Mouse (Mus musculus) brain, adult 2 months (tissue): ENCODE measurements around the gene Bid.
"Not testable (repeated sequence)": the region's sequence is repeated elsewhere in the genome, so short reads cannot be mapped to it uniquely, and the experiment has no call there.

Experiments used
- DNase-seq: peaks from one replicate; pipeline ENCODE4 v3.0.0; 2011; ENCODE audit warnings: low read depth, low spot score

Bid gene

GRCm38 (mm10) chr6:120937104-120937617 is 20.5 kb upstream of the Bid start:
- DNase-seq, result no peak

- no peak for DNase-seq
Measured at GRCm38 (mm10) chr6:120934176-120934575, 17.5 kb upstream of the Bid start.

GRCm38 (mm10) chr6:120933670-120934069 is 17.0 kb upstream of the Bid start:
- DNase-seq, result no peak

- no peak for DNase-seq
Measured at GRCm38 (mm10) chr6:120932597-120932996, 15.9 kb upstream of the Bid start.

GRCm38 (mm10) chr6:120930450-120931306 is 14.0 kb upstream of the Bid start:
- DNase-seq, result no peak

- DNase-seq, result no peak
Measured at GRCm38 (mm10) chr6:120929421-120929820, 12.8 kb upstream of the Bid start.

GRCm38 (mm10) chr6:120927765-120928164 is 11.1 kb upstream of the Bid start:
- DNase-seq, result peak; percentile 52

GRCm38 (mm10) chr6:120926880-120927279 is 10.2 kb upstream of the Bid start:
- peak; percentile 32 for DNase-seq

GRCm38 (mm10) chr6:120924791-120925321 is 8.2 kb upstream of the Bid start:
- DNase-seq, result not testable (repeated sequence)

GRCm38 (mm10) chr6:120917975-120918374 is 1.3 kb upstream of the Bid start:
- no peak for DNase-seq

- not testable (repeated sequence) for DNase-seq
Measured at GRCm38 (mm10) chr6:120916972-120917881, 574 bp upstream of the Bid start.

- no peak for DNase-seq
Measured at GRCm38 (mm10) chr6:120915649-120915975, 1.0 kb downstream of the Bid start.

GRCm38 (mm10) chr6:120914911-120915648 is 1.6 kb downstream of the Bid start:
- peak; percentile 56 for DNase-seq

- DNase-seq, result no peak
Measured at GRCm38 (mm10) chr6:120914533-120914910, 2.1 kb downstream of the Bid start.

GRCm38 (mm10) chr6:120913783-120914182 is 2.9 kb downstream of the Bid start:
- DNase-seq, result no peak

- no peak for DNase-seq
Measured at GRCm38 (mm10) chr6:120912931-120913330, 3.7 kb downstream of the Bid start.

- DNase-seq, result no peak
Measured at GRCm38 (mm10) chr6:120911213-120912007, 5.2 kb downstream of the Bid start.

GRCm38 (mm10) chr6:120909501-120909900 is 7.2 kb downstream of the Bid start:
- DNase-seq, result no peak

GRCm38 (mm10) chr6:120907876-120908597 is 8.6 kb downstream of the Bid start:
- DNase-seq, result not testable (repeated sequence)

GRCm38 (mm10) chr6:120906521-120906920 is 10.1 kb downstream of the Bid start:
- DNase-seq, result no peak
